In genomic region chr2:31144901-31145300, GRCm38 (mm10) we compare ENCODE assay signal across 21 mouse cellular contexts. TPM values are rescaled to one million over a fixed set of nuclear protein-coding genes. Genes with fewer than 3 reads are reported as not detected.
A peak's percentile ranks its signal among the peaks of the same experiment; 100 is the strongest.
DNase-seq lines count a peak whose midpoint lies in the region; ATAC-seq lines count a peak whose summit lies in the region.
"Had no signal": no experiment of that assay in that cellular context is flagged by ENCODE, and none has a peak within 500 bp of the region (broad histone marks: within the 10 kb centered on the region; RNA-seq: fewer than 3 reads in every experiment).

No protein-coding gene starts in this region.

- H3K27ac ChIP-seq in liver, embryonic 13.5 days, result peak overlapping the region; percentile 15; the same call in 1 of the 2 replicates
- no peak overlapping the region for H3K27ac ChIP-seq in liver, embryonic 11.5 days (ENCODE audit: low read depth, low read length)
- H3K27ac ChIP-seq: embryonic facial prominence, embryonic 10.5 days; forebrain, embryonic 12.5 days; limb, embryonic 12.5 days; midbrain, embryonic 15.5 days; neural tube, embryonic 15.5 days had no signal

- no peak overlapping the region for H3K4me3 ChIP-seq in liver, embryonic 13.5 days (replicated peaks)
- no peak overlapping the region for H3K4me3 ChIP-seq in liver, embryonic 11.5 days (ENCODE audit: low read depth, low read length)
- H3K4me3 ChIP-seq: embryonic facial prominence, embryonic 10.5 days; forebrain, embryonic 12.5 days; limb, embryonic 12.5 days; midbrain, embryonic 15.5 days; myocyte; neural tube, embryonic 15.5 days had no signal

- ATAC-seq in liver, embryonic 13.5 days (ENCODE audit: low read depth), result no peak
- ATAC-seq in liver, embryonic 11.5 days (replicated peaks; ENCODE audit: low FRiP score), result no peak
- ATAC-seq: hindbrain, embryonic 16.5 days; midbrain, embryonic 15.5 days had no signal

- H3K4me1 ChIP-seq in liver, embryonic 13.5 days (replicated peaks), result peaks cover 38% of the 10 kb centered on the region
- H3K4me1 ChIP-seq in liver, embryonic 11.5 days (replicated peaks; ENCODE audit: control insufficient read depth, insufficient read depth, low read length), result peaks cover 29% of the 10 kb centered on the region

- H3K9me3 ChIP-seq in liver, embryonic 13.5 days (replicated peaks), result no peaks in the 10 kb centered on the region
- no peaks in the 10 kb centered on the region for H3K9me3 ChIP-seq in liver, embryonic 11.5 days (ENCODE audit: control insufficient read depth, low read length)
- H3K9me3 ChIP-seq: embryonic facial prominence, embryonic 10.5 days; forebrain, embryonic 12.5 days; limb, embryonic 12.5 days; midbrain, embryonic 15.5 days; neural tube, embryonic 15.5 days had no signal

- H3K4me2 ChIP-seq in liver, embryonic 13.5 days, result no peak overlapping the region
- no peak overlapping the region for H3K4me2 ChIP-seq in liver, embryonic 11.5 days
- H3K4me2 ChIP-seq: forebrain, embryonic 12.5 days; limb, embryonic 12.5 days; midbrain, embryonic 15.5 days; neural tube, embryonic 15.5 days had no signal

- no peak for DNase-seq in liver, embryonic 13.5 days
- DNase-seq in liver, embryonic 11.5 days (ENCODE audit: low spot score), result no peak
- DNase-seq in thymus, postnatal 0 days (ENCODE audit: low spot score), result peak; percentile 43
- no peak for DNase-seq in thymus, postnatal 4 days
- peak; percentile 75 for DNase-seq in induced T-regulatory cell, adult 2 months (ENCODE audit: low read depth)
- no peak for DNase-seq in cerebellum, postnatal 14 days
- no peak for DNase-seq in embryo, embryonic 10.5 days (ENCODE audit: low spot score)
- no peak for DNase-seq in lung, postnatal 4 days
- DNase-seq: adrenal gland, postnatal 14 days; cerebellum, adult 18-20 months; cerebellum, postnatal 36 days; heart, adult 18-20 months; kidney, adult 11 months; lung, adult 18-20 months had no signal

- 58% methylated on average over 1 of the region's 1 CpGs for WGBS in liver, embryonic 13.5 days (ENCODE audit: insufficient replicate concordance)
- WGBS in liver, embryonic 11.5 days, result 55% methylated on average over 1 of the region's 1 CpGs

- H3K27me3 ChIP-seq in liver, embryonic 13.5 days, result peaks cover 13% of the 10 kb centered on the region; the same call in 1 of the 2 replicates
- H3K27me3 ChIP-seq in liver, embryonic 11.5 days (replicated peaks; ENCODE audit: control insufficient read depth, insufficient read depth, low read length), result no peaks in the 10 kb centered on the region
- H3K27me3 ChIP-seq: neural tube, embryonic 15.5 days had no signal

- no peaks in the 10 kb centered on the region for H3K36me3 ChIP-seq in liver, embryonic 13.5 days
- no peaks in the 10 kb centered on the region for H3K36me3 ChIP-seq in liver, embryonic 11.5 days (ENCODE audit: control insufficient read depth, insufficient read depth, low read length)

- no peak overlapping the region for H3K9ac ChIP-seq in liver, embryonic 13.5 days
- H3K9ac ChIP-seq in liver, embryonic 11.5 days (ENCODE audit: low read depth, low read length), result no peak overlapping the region
- H3K9ac ChIP-seq: forebrain, embryonic 12.5 days; limb, embryonic 12.5 days; midbrain, embryonic 15.5 days; neural tube, embryonic 15.5 days had no signal

RNA-seq across cellular contexts. Expression of gene Fnbp1, which starts 3.1 kb away (rescaled TPM):
- polyA plus RNA-seq in liver, embryonic 13.5 days (2015; fragmentation: Nextera tagmentation; extraction: Ambion mirVana), result 5.7 and 6.9 TPM in 2 replicates
- polyA plus RNA-seq in liver, embryonic 11.5 days (2014; fragmentation: Nextera tagmentation; extraction: Ambion mirVana), result 19.3 and 20.6 TPM in 2 replicates
- 45.6 and 59.9 TPM in 2 replicates for polyA plus RNA-seq in thymus, postnatal 0 days (2015; fragmentation: Nextera tagmentation; extraction: Ambion mirVana)

RNA-seq across cellular contexts. Expression of gene Gpr107, which starts 7.2 kb away (rescaled TPM):
- 11.8 and 14.1 TPM in 2 replicates for polyA plus RNA-seq in liver, embryonic 13.5 days (2015; fragmentation: Nextera tagmentation; extraction: Ambion mirVana)
- polyA plus RNA-seq in liver, embryonic 11.5 days (2014; fragmentation: Nextera tagmentation; extraction: Ambion mirVana), result 17.3 and 21.5 TPM in 2 replicates
- 21.7 and 24.1 TPM in 2 replicates for polyA plus RNA-seq in thymus, postnatal 0 days (2015; fragmentation: Nextera tagmentation; extraction: Ambion mirVana)

Comparison
In these comparisons a context has a peak if more than half of its experiments do, and no peak if none do; other contexts are left out.
1. DNase-seq: peak in thymus, postnatal 0 days (single experiment) and induced T-regulatory cell, adult 2 months (single experiment); none in liver, embryonic 13.5 days (single experiment), liver, embryonic 11.5 days (single experiment), thymus, postnatal 4 days (single experiment), cerebellum, postnatal 14 days (0 of 2), embryo, embryonic 10.5 days (single experiment) and lung, postnatal 4 days (0 of 2).